23 mouse cellular contexts compared by ENCODE assay signal in genomic region chr6:36905965-36906364, GRCm38 (mm10).
"Had no signal": no experiment of that assay in that cellular context is flagged by ENCODE, and none has a peak within 500 bp of the region (broad histone marks: within the 10 kb centered on the region; RNA-seq: fewer than 3 reads in every experiment).

No protein-coding gene starts in this region.

- H3K9ac ChIP-seq: heart, embryonic 13.5 days; heart, embryonic 15.5 days; hindbrain, embryonic 13.5 days; hindbrain, embryonic 15.5 days; limb, embryonic 13.5 days; liver, embryonic 13.5 days; liver, embryonic 15.5 days had no signal

- DNase-seq: gastrocnemius, postnatal 14 days; gastrocnemius, postnatal 36 days; heart, adult 18-20 months; heart, postnatal 14 days; heart, postnatal 36 days; kidney, adult 18-20 months; kidney, adult 8-10 months; kidney, postnatal 10 days; kidney, postnatal 25 days; kidney, postnatal 4 days; liver; liver, embryonic 13.5 days had no signal

- H3K4me3 ChIP-seq: heart, embryonic 13.5 days; heart, embryonic 15.5 days; hindbrain, embryonic 13.5 days; hindbrain, embryonic 15.5 days; layer of hippocampus, adult 2 months; left cerebral cortex, adult 2 months; limb, embryonic 13.5 days; liver, embryonic 13.5 days; liver, embryonic 15.5 days had no signal

- ATAC-seq: hindbrain, postnatal 0 days had no signal

- H3K4me2 ChIP-seq: heart, embryonic 11.5 days; heart, embryonic 13.5 days; heart, embryonic 15.5 days; hindbrain, embryonic 13.5 days; hindbrain, embryonic 15.5 days; limb, embryonic 13.5 days; liver, embryonic 11.5 days; liver, embryonic 13.5 days; liver, embryonic 15.5 days had no signal

- H3K27ac ChIP-seq: heart, embryonic 13.5 days; hindbrain, embryonic 13.5 days; hindbrain, embryonic 15.5 days; hindbrain, postnatal 0 days; limb, embryonic 13.5 days; liver, embryonic 13.5 days; liver, embryonic 15.5 days had no signal

- H3K9me3 ChIP-seq: heart, embryonic 13.5 days; heart, embryonic 15.5 days; hindbrain, embryonic 13.5 days; hindbrain, embryonic 15.5 days; limb, embryonic 13.5 days; liver, embryonic 13.5 days; liver, embryonic 15.5 days had no signal

- H3K36me3 ChIP-seq: heart, embryonic 13.5 days; heart, embryonic 15.5 days; hindbrain, embryonic 13.5 days; hindbrain, embryonic 15.5 days; limb, embryonic 13.5 days; liver, embryonic 13.5 days; liver, embryonic 15.5 days had no signal

- H3K4me1 ChIP-seq: liver, embryonic 13.5 days; liver, embryonic 15.5 days had no signal

- H3K27me3 ChIP-seq: heart, embryonic 13.5 days; heart, embryonic 15.5 days; hindbrain, embryonic 13.5 days; hindbrain, embryonic 15.5 days; limb, embryonic 13.5 days; liver, embryonic 13.5 days; liver, embryonic 15.5 days had no signal
